Mouse (Mus musculus) myocyte (in vitro differentiated cells): ENCODE data around the gene Rhox3c.
"Not testable (repeated sequence)": the region's sequence is repeated elsewhere in the genome, so short reads cannot be mapped to it uniquely, and the experiment has no call there.

Source experiments
- CEBPB ChIP-seq: IDR thresholded peaks from 2 replicates; pipeline ENCODE4 v1.6.1; 2011; ENCODE audit warnings: mild to moderate bottlenecking, moderate library complexity; ENCODE audit not compliant: poor library complexity, insufficient read depth, severe bottlenecking
- E2F4 ChIP-seq: IDR thresholded peaks from one replicate; pipeline ENCODE4 v1.6.1; 2011; ENCODE audit warnings: mild to moderate bottlenecking, control low read depth, moderate library complexity; ENCODE audit not compliant: insufficient read depth
- MAX ChIP-seq: IDR thresholded peaks from one replicate; pipeline ENCODE4 v1.6.1; 2011; ENCODE audit warnings: low read depth, mild to moderate bottlenecking, control low read depth
- MYOD1 ChIP-seq, 3 experiments: IDR thresholded peaks; one replicate each; pipeline ENCODE4 v1.6.1; 2011; ENCODE audit warnings: control low read depth in 2 of 3, low read depth in 2 of 3, mild to moderate bottlenecking in 2 of 3, moderate library complexity in 1 of 3; ENCODE audit not compliant: insufficient read length in 2 of 3, control insufficient read depth in 1 of 3
- MYOG ChIP-seq, 3 experiments: IDR thresholded peaks; one replicate each; pipeline ENCODE4 v1.6.1; 2011; ENCODE audit warnings: control low read depth in 2 of 3, low read depth in 2 of 3, mild to moderate bottlenecking in 2 of 3; ENCODE audit not compliant: insufficient read length in 2 of 3, control insufficient read depth in 1 of 3, insufficient read depth in 1 of 3
- POLR2A ChIP-seq: IDR thresholded peaks from one replicate; pipeline ENCODE4 v1.6.1; 2011; ENCODE audit warnings: low read depth, mild to moderate bottlenecking, control low read depth, moderate library complexity; ENCODE audit not compliant: insufficient read length
- POLR2AphosphoS2 ChIP-seq: IDR thresholded peaks from one replicate; pipeline ENCODE4 v1.6.1; 2011; ENCODE audit warnings: low read depth, control low read depth; ENCODE audit not compliant: insufficient read length
- REST ChIP-seq: IDR thresholded peaks from one replicate; pipeline ENCODE4 v1.6.1; 2011; ENCODE audit warnings: mild to moderate bottlenecking, control low read depth, moderate library complexity; ENCODE audit not compliant: insufficient read depth, insufficient read length
- SRF ChIP-seq: IDR thresholded peaks from one replicate; pipeline ENCODE4 v1.6.1; 2011; ENCODE audit warnings: low read depth; ENCODE audit not compliant: control insufficient read depth, insufficient read length
- TCF12 ChIP-seq: IDR thresholded peaks from one replicate; pipeline ENCODE4 v1.6.1; 2011; ENCODE audit warnings: mild to moderate bottlenecking, control low read depth; ENCODE audit not compliant: poor library complexity, insufficient read depth, severe bottlenecking
- TCF3 ChIP-seq: IDR thresholded peaks from one replicate; pipeline ENCODE4 v1.6.1; 2011; ENCODE audit warnings: low read depth, control low read depth; ENCODE audit not compliant: insufficient read length
- USF1 ChIP-seq: IDR thresholded peaks from one replicate; pipeline ENCODE4 v1.6.1; 2011; ENCODE audit warnings: low read depth, mild to moderate bottlenecking, control low read depth, moderate library complexity

GRCm38 (mm10) chrX:37411767-37412166 lies 46.6 kb upstream of the Rhox3c start, which contains the start of gene Rhox2b:
- TF ChIP-seq USF1; POLR2AphosphoS2; CEBPB; POLR2A; E2F4; MYOG (IDR thresholded peaks at IDR 0.05; ENCODE audit: control insufficient read depth in 1 of 3, insufficient read depth in 1 of 3, insufficient read length in 2 of 3, low read depth in 2 of 3); SRF; TCF12; MYOD1 (IDR thresholded peaks at IDR 0.05; ENCODE audit: control insufficient read depth in 1 of 3, insufficient read length in 2 of 3, low read depth in 2 of 3); TCF3; REST; MAX: not testable (repeated sequence)
